Mouse (Mus musculus) Muller cell, postnatal 12 days (primary cell): ENCODE measurements around the gene 2900026A02Rik.

ENCODE experiments used
- DNase-seq: peaks from one replicate; pipeline ENCODE4 v3.0.0-alpha.2; 2015; ENCODE audit errors: inconsistent ontology term

2900026A02Rik gene

DNA sequence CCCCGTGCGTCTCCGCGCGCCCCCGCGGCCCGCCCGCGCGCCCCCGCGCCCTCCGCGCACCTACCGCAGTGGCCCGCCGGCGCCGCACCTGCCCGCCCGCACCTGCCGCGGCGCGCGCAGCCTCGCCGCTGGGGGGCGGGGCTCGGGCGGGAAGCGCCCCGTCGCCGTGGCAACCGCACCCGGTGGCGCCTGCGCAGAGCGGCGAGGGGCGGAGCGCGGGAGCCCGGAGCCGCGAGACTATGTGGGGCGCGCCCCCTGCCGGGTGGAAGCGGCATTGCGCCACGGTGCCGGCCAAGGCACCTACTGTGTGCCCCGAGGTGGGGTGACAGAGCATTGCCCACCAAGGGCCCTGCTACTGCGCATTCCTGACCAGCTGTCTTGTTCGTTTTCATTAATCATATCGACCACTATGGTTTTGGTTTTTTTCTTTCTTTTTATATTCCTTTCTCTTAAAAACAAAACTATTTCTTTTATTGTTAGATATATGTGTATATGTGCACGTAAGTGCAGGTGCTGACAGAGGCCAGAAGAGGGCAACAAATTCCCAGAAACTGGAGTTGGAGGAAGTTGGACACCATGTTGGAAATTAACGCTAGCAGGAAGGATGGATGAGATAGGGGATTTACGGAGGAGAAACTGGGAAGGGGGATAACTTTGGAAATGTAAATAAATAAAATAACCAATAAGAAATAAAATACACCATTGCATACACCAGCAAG, at the start of gene 2900026A02Rik:
Gene 2900026A02Rik (minus strand): TSS at position 90 of the 719 bp plus-strand sequence.
- peak; percentile 83 for DNase-seq

- DNase-seq = no peak
Measured at GRCm38 (mm10) chr5:113270043-113270442, 49.0 kb upstream of the 2900026A02Rik start.

- DNase-seq = no peak
Measured at GRCm38 (mm10) chr5:113268246-113268645, 47.2 kb upstream of the 2900026A02Rik start.

GRCm38 (mm10) chr5:113265637-113266036, 44.6 kb upstream of the 2900026A02Rik start:
- DNase-seq = no peak

- DNase-seq = no peak
Measured at GRCm38 (mm10) chr5:113250806-113251205, 29.8 kb upstream of the 2900026A02Rik start.

- no peak for DNase-seq
Measured at GRCm38 (mm10) chr5:113249263-113249930, 28.4 kb upstream of the 2900026A02Rik start.

GRCm38 (mm10) chr5:113230196-113230595, 9.2 kb upstream of the 2900026A02Rik start:
- no peak for DNase-seq

- DNase-seq = peak; percentile 86
Measured at GRCm38 (mm10) chr5:113226632-113227102, 5.6 kb upstream of the 2900026A02Rik start, which contains the start of gene Tmem211. TSS of gene Tmem211 (plus strand) at chr5:113226909.

GRCm38 (mm10) chr5:113225686-113226435, 4.8 kb upstream of the 2900026A02Rik start:
- no peak for DNase-seq

DNA sequence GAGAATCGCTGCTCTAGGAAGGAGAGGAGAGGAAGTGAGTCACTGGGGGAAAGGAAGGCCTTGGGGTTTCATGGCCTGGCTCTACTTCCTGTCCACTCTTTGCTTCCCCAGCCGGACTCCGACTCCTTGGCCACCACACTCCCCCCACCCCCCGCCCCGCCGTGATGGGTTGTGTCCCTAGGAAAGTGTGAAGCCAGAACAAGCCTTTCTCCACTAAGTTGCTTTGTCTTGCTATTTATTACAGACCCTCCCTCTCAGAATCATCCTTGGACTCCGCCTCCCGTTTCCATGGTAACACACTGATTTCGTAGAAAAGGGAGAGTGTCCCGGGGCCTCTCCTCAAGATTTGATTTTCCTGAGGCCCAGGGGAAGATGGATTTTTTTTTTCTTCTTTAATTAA, 4.2 kb upstream of the 2900026A02Rik start:
- no peak for DNase-seq

DNA sequence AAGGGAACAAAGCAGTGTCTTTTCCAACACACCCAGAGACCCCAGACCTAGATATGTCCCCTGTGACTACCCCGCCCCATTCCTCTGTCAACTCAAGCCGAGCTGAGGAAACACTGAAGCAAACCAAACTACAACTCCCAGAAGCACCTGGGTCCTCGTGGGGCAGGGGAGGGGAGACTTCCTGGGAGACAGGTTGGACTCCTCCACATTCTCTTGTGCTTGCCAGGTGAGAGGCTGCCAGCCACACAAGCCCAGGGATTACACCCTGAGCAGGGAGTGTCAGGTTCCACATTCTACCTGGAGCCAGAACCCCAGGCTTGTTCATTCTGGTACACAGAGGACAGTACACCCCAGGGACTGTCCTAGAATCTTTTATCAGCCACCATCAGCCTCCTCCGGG, 2.9 kb upstream of the 2900026A02Rik start:
- DNase-seq = no peak

GRCm38 (mm10) chr5:113220383-113221146, 471 bp downstream of the 2900026A02Rik start:
- peak; percentile 78 for DNase-seq

GRCm38 (mm10) chr5:113219876-113220275, 1.2 kb downstream of the 2900026A02Rik start:
- no peak for DNase-seq

- no peak for DNase-seq
Measured at GRCm38 (mm10) chr5:113219450-113219849, 1.6 kb downstream of the 2900026A02Rik start.

GRCm38 (mm10) chr5:113218617-113219235, 2.3 kb downstream of the 2900026A02Rik start:
- no peak for DNase-seq

- no peak for DNase-seq
Measured at GRCm38 (mm10) chr5:113217076-113217475, 4.0 kb downstream of the 2900026A02Rik start.

DNA sequence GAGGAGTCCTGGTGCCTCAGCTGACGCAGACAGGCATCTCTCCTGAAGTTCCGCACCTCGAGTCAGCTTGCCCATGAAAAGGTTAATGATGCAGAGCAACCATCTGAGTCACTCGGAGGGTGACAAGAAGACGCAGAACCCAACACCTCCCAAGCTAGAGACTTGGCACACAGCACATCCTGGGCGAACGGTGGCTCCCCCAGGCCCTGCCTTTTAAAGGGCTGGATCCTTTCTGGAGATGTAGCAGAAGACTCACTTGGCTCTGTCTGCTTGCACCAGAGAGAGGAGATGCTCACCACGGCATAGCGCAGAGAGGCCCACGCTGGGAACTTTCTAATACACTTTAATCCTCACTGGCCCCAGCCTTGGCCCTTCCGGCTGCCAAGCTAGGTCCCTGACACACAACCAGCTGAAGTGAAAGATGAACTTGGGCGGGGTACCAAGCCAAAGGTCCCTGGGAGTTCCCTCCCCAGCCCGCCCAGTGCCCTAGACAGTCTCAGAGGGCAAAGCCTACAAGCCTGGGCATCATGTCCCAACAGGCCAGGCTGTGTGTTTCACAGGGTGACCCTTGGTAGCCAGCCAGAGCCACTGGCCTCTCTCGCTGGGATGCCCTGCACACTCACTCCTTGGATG, 4.6 kb downstream of the 2900026A02Rik start:
- peak; percentile 88 for DNase-seq

- DNase-seq = peak; percentile 94
Measured at GRCm38 (mm10) chr5:113215610-113216011, 5.4 kb downstream of the 2900026A02Rik start.

DNA sequence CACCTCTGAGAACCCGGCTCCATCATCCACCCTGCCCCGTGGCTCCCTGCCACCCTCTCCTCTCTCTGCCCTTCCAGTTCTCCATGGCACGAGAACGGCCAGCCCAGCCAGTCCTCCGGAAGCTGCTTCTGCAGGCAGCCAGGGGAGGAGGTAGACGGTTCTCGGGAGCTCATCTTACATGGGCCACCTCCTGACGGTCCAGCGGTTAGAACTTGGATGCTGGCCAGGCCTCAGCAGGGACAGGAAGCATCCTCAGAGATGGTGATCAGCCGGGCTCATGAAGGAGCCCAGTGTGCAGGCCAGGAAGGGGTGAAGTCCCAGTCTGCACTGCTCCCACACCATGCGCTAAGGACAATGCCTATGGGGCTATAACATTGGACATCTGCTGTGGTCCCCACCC, 6.6 kb downstream of the 2900026A02Rik start:
- peak; percentile 80 for DNase-seq

DNA sequence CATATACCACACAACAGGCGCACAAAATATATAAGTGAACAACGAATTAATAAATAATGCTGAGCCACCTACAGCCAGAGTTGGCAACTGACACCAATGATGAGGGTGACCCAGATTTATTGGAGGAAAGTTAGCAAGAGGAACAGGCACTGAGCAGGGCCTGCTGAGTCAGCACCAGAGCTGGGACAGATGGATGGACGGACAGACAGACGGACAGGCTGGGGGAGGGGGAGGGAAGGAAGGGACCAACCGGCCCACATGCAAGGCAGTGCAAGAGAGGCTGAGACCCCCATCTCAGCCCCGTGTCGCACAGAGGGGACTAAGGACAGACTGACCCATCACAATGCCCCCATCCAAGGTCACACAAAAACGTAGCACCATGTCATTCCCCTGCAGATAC, 7.0 kb downstream of the 2900026A02Rik start:
- DNase-seq = no peak
